Mouse (Mus musculus): ENCODE measurements at regions not wholly inside any gene's neighbourhood (a gene's known extent, or its start where the extent isn't known, plus 50 kb on each side); places are given as distances from the start of the nearest gene placed in this dataset.

GRCm38 (mm10) chr8:112933815-112934214, 364.0 kb downstream of the Cntnap4 start:
- TF ChIP-seq GATA1 (IDR thresholded peaks at IDR 0.05; ENCODE audit: low read depth, low read length) (no peak), ELF1 (IDR thresholded peaks at IDR 0.05; ENCODE audit: low read depth, low read length) (no peak), CTCF (IDR thresholded peaks at IDR 0.05 in 2 of 3, conservative IDR thresholded peaks at IDR 0.05 in 1 of 3; ENCODE audit: control insufficient read depth in 1 of 3, insufficient read depth in 1 of 3, low read depth in 2 of 3, low read length in 3 of 3, poor library complexity in 1 of 3, severe bottlenecking in 1 of 3) (no peak), USF1 (IDR thresholded peaks at IDR 0.05; ENCODE audit: low read depth, low read length) (no peak), SIN3A (IDR thresholded peaks at IDR 0.05; ENCODE audit: low read length) (no peak)
